ENCODE assay signal across 7 mouse cellular contexts in the genomic region with DNA sequence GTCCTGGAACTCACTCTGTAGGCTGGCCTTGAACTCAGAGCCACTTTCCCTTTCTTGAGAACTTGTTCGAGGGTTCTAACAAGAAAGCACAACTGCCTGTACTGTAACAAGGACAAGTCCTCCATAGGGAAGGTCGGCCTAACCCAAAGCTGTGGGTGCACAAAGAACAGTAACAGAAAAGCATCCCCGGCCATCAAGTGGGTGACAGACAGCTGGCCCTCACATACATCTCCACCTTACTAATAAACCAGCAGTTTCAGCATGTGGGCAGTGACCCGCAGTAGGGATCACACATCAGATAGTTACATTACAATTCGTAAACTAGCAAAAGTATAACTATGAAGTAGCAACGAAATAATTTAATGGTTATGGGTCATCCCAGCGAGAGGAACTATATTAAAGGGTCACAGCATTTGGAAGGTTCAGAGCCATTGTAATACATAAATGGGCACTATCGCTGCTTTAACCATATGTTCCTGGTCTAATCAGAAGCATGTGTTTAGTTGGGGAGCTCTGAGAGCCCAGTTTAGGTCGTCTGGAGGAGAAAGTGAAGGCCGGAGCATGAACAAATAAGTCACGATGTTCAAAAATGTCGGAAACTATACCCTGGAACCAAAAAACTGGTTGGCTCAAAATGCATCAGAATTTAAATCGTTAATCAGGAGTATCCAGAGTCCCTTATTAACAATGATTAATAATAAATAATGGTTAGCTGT. TPM values are rescaled to one million over a fixed set of nuclear protein-coding genes. Genes with fewer than 3 reads are reported as not detected.
DNase-seq lines count a peak whose midpoint lies in the region; ATAC-seq and TF ChIP-seq lines count a peak whose summit lies in the region.

No protein-coding gene starts in this region.

- peaks cover 4% of the 10 kb centered on the region for H3K4me1 ChIP-seq in embryonic fibroblast, embryonic 13.5 days (ENCODE audit: control insufficient read depth, insufficient read depth, low read length)
- H3K4me1 ChIP-seq in intestine, embryonic 16.5 days (ENCODE audit: control insufficient read depth, insufficient read depth, low read length) = peaks cover 4% of the 10 kb centered on the region
- peaks cover 17% of the 10 kb centered on the region for H3K4me1 ChIP-seq in neural tube, embryonic 15.5 days

- no peaks in the 10 kb centered on the region for H3K9me3 ChIP-seq in intestine, embryonic 16.5 days (ENCODE audit: control insufficient read depth, low read length)
- H3K9me3 ChIP-seq in neural tube, embryonic 15.5 days (replicated peaks) = no peaks in the 10 kb centered on the region

- 37% methylated on average over 13 of the region's 13 CpGs for WGBS in intestine, embryonic 16.5 days
- WGBS in neural tube, embryonic 15.5 days = 38% methylated on average over 13 of the region's 13 CpGs

- peak; percentile 32 for ATAC-seq in intestine, embryonic 16.5 days
- ATAC-seq in neural tube, embryonic 15.5 days (ENCODE audit: low FRiP score) = peak; percentile 60
- ATAC-seq in CD4-positive, CD25-positive, alpha-beta regulatory T cell, adult 4 months = no peak

- peaks cover 13% of the 10 kb centered on the region for H3K36me3 ChIP-seq in intestine, embryonic 16.5 days (ENCODE audit: control insufficient read depth, insufficient read depth, low read length)
- peaks cover 21% of the 10 kb centered on the region for H3K36me3 ChIP-seq in neural tube, embryonic 15.5 days

- peak overlapping the region; percentile 97 for H3K4me3 ChIP-seq in embryonic fibroblast, embryonic 13.5 days (ENCODE audit: insufficient read depth, low read length)
- peak overlapping the region; percentile 65 for H3K4me3 ChIP-seq in intestine, embryonic 16.5 days (ENCODE audit: low read length)
- peak overlapping the region; percentile 78 for H3K4me3 ChIP-seq in neural tube, embryonic 15.5 days (replicated peaks)

- TF ChIP-seq CTCF in embryonic fibroblast, embryonic 13.5 days (IDR thresholded peaks at IDR 0.05; ENCODE audit: borderline replicate concordance, insufficient read depth, low read length) = no peak

- peak overlapping the region; percentile 52 for H3K4me2 ChIP-seq in intestine, embryonic 16.5 days (ENCODE audit: low read depth, low read length)
- H3K4me2 ChIP-seq in neural tube, embryonic 15.5 days = peak overlapping the region; percentile 71

- H3K27me3 ChIP-seq in intestine, embryonic 16.5 days (replicated peaks; ENCODE audit: control insufficient read depth, insufficient read depth, low read length) = no peaks in the 10 kb centered on the region
- H3K27me3 ChIP-seq in neural tube, embryonic 15.5 days (replicated peaks) = no peaks in the 10 kb centered on the region

- no peak for TF ChIP-seq POLR2A in embryonic fibroblast, embryonic 13.5 days (IDR thresholded peaks at IDR 0.05; ENCODE audit: low read depth, low read length)

- DNase-seq in ovary, adult 18-20 months (ENCODE audit: low spot score) = peak; percentile 7
- DNase-seq in ovary, postnatal 10 days (ENCODE audit: low spot score) = no peak
- no peak for DNase-seq in urinary bladder, adult 18-20 months (ENCODE audit: low spot score in 2 of 2)

- peak overlapping the region; percentile 27 for H3K27ac ChIP-seq in embryonic fibroblast, embryonic 13.5 days (ENCODE audit: insufficient read depth, low read length)
- H3K27ac ChIP-seq in intestine, embryonic 16.5 days (ENCODE audit: low read length) = no peak overlapping the region
- H3K27ac ChIP-seq in neural tube, embryonic 15.5 days (replicated peaks) = peak overlapping the region; percentile 85

- H3K9ac ChIP-seq in intestine, embryonic 16.5 days (ENCODE audit: low read depth, low read length) = peak overlapping the region; percentile 81
- H3K9ac ChIP-seq in neural tube, embryonic 15.5 days (replicated peaks) = peak overlapping the region; percentile 81

RNA-seq across cellular contexts. Expression of gene Tubgcp5, which starts 0.6 kb away (rescaled TPM):
- 20.2 and 20.6 TPM in 2 replicates for polyA plus RNA-seq in embryonic fibroblast, embryonic 13.5 days (2011; ENCODE audit: insufficient read length, low read depth, missing spikeins)
- 18.1 and 18.3 TPM in 2 replicates for polyA plus RNA-seq in intestine, embryonic 16.5 days (2015; fragmentation: Nextera tagmentation; extraction: Ambion mirVana)
- polyA plus RNA-seq in neural tube, embryonic 15.5 days (2015; fragmentation: Nextera tagmentation; extraction: Ambion mirVana) = 32.3 and 36.7 TPM in 2 replicates
- polyA plus RNA-seq in CD4-positive, CD25-positive, alpha-beta regulatory T cell, adult 4 months (2017; shearing (Covaris generic)) = 10 to 100 TPM; 43.4 to 48.6 TPM

RNA-seq across cellular contexts. Expression of gene Siglech, which starts 25.4 kb away (rescaled TPM):
- polyA plus RNA-seq in embryonic fibroblast, embryonic 13.5 days (2011; ENCODE audit: insufficient read length, low read depth, missing spikeins) = not detected in 2 replicates
- polyA plus RNA-seq in intestine, embryonic 16.5 days (2015; fragmentation: Nextera tagmentation; extraction: Ambion mirVana) = 0.84 and 1.0 TPM in 2 replicates
- 1.8 and 2.6 TPM in 2 replicates for polyA plus RNA-seq in neural tube, embryonic 15.5 days (2015; fragmentation: Nextera tagmentation; extraction: Ambion mirVana)
- polyA plus RNA-seq in CD4-positive, CD25-positive, alpha-beta regulatory T cell, adult 4 months (2017; shearing (Covaris generic)) = 1 to 10 TPM in 1 of 2 experiments, not detected in 1; 1.4 TPM

RNA-seq across cellular contexts. Expression of gene Cyfip1, which starts 48.2 kb away (rescaled TPM):
- polyA plus RNA-seq in embryonic fibroblast, embryonic 13.5 days (2011; ENCODE audit: insufficient read length, low read depth, missing spikeins) = 120 and 125 TPM in 2 replicates
- polyA plus RNA-seq in intestine, embryonic 16.5 days (2015; fragmentation: Nextera tagmentation; extraction: Ambion mirVana) = 89.3 and 93.9 TPM in 2 replicates
- polyA plus RNA-seq in neural tube, embryonic 15.5 days (2015; fragmentation: Nextera tagmentation; extraction: Ambion mirVana) = 39.0 and 51.2 TPM in 2 replicates
- 100 to 1,000 TPM in 1 of 2 experiments, 10 to 100 TPM in 1; 69.2 to 104 TPM for polyA plus RNA-seq in CD4-positive, CD25-positive, alpha-beta regulatory T cell, adult 4 months (2017; shearing (Covaris generic))
